Mouse (Mus musculus): ENCODE data around the gene Kalrn.

- no peak for TF ChIP-seq CTCF (IDR thresholded peaks at IDR 0.05; ENCODE audit: low read depth)
- TF ChIP-seq EP300 (IDR thresholded peaks at IDR 0.05; ENCODE audit: low read depth), result no peak
Measured at GRCm38 (mm10) chr16:34324735-34325134, 248.6 kb downstream of the Kalrn start.

Measured in heart, postnatal 0 days (tissue).